Mouse (Mus musculus) liver (tissue): ENCODE results near the gene Rex1bd.

ENCODE experiments used
- DNase-seq: peaks from one replicate; pipeline ENCODE4 v3.0.0-alpha.2; 2020; ENCODE audit warnings: mixed read lengths

The Rex1bd gene

GRCm38 (mm10) chr8:70471856-70472255 is 34.7 kb downstream of the Rex1bd start:
- DNase-seq: no peak

GRCm38 (mm10) chr8:70469938-70470337 is 36.6 kb downstream of the Rex1bd start:
- no peak for DNase-seq

GRCm38 (mm10) chr8:70469295-70469916 is 37.1 kb downstream of the Rex1bd start:
- no peak for DNase-seq

- DNase-seq: no peak
These were observed 37.8 kb downstream of the Rex1bd start for GRCm38 (mm10) chr8:70468733-70469132.

GRCm38 (mm10) chr8:70467907-70468306 is 38.6 kb downstream of the Rex1bd start:
- DNase-seq: no peak

GRCm38 (mm10) chr8:70467229-70467725 is 39.3 kb downstream of the Rex1bd start:
- DNase-seq: no peak

GRCm38 (mm10) chr8:70466771-70467170 is 39.8 kb downstream of the Rex1bd start:
- no peak for DNase-seq

- DNase-seq: no peak
These were observed 40.2 kb downstream of the Rex1bd start for GRCm38 (mm10) chr8:70466305-70466704.

GRCm38 (mm10) chr8:70465701-70466100 is 40.9 kb downstream of the Rex1bd start:
- no peak for DNase-seq

- no peak for DNase-seq
These were observed 42.4 kb downstream of the Rex1bd start for GRCm38 (mm10) chr8:70464162-70464561.

- no peak for DNase-seq
These were observed 43.2 kb downstream of the Rex1bd start for GRCm38 (mm10) chr8:70463306-70463705.

- DNase-seq: no peak
These were observed 44.1 kb downstream of the Rex1bd start for GRCm38 (mm10) chr8:70462516-70462813.

GRCm38 (mm10) chr8:70461765-70462515 is 44.6 kb downstream of the Rex1bd start:
- no peak for DNase-seq

- no peak for DNase-seq
These were observed 45.9 kb downstream of the Rex1bd start for GRCm38 (mm10) chr8:70460606-70461005.

- no peak for DNase-seq
These were observed 46.4 kb downstream of the Rex1bd start for GRCm38 (mm10) chr8:70460199-70460598.

GRCm38 (mm10) chr8:70459636-70460035 is 46.9 kb downstream of the Rex1bd start:
- no peak for DNase-seq

GRCm38 (mm10) chr8:70458462-70458861 is 48.1 kb downstream of the Rex1bd start:
- DNase-seq: no peak

- no peak for DNase-seq
These were observed 48.7 kb downstream of the Rex1bd start for GRCm38 (mm10) chr8:70457882-70458281.

GRCm38 (mm10) chr8:70456996-70457395 is 49.6 kb downstream of the Rex1bd start:
- no peak for DNase-seq
